Mouse (Mus musculus): ENCODE measurements around the gene Prtg. TPM values are rescaled to one million over a fixed set of nuclear protein-coding genes. Genes with fewer than 3 reads are reported as not detected.
A peak's percentile ranks its signal among the peaks of the same experiment; 100 is the strongest.

Prtg gene
- total RNA-seq, 2 experiments from 2014 or later: 1.1 to 1.4 TPM

GRCm38 (mm10) chr9:72851541-72851940 lies 44.9 kb downstream of the Prtg start:
- no peak for DNase-seq (ENCODE audit: low spot score in 2 of 2)
- intact Hi-C loops (cut with DNase I): no loop called here

GRCm38 (mm10) chr9:72851979-72852378 lies 45.3 kb downstream of the Prtg start:
- no peak for DNase-seq (ENCODE audit: low spot score in 2 of 2)
- intact Hi-C loops (cut with DNase I): no loop called here

- intact Hi-C loops (cut with DNase I): no loop called here
- no peak for DNase-seq (ENCODE audit: low spot score in 2 of 2)
Observed at GRCm38 (mm10) chr9:72853681-72854190, 47.1 kb downstream of the Prtg start.

- no peak for DNase-seq (ENCODE audit: low spot score in 2 of 2)
- intact Hi-C loops (cut with DNase I): no loop called here
Observed at GRCm38 (mm10) chr9:72856721-72857120, 50.0 kb downstream of the Prtg start.

- intact Hi-C loops (cut with DNase I): no loop called here
Observed at GRCm38 (mm10) chr9:72860764-72861163, 54.1 kb downstream of the Prtg start.

GRCm38 (mm10) chr9:72861235-72861634 lies 54.6 kb downstream of the Prtg start:
- no peak for DNase-seq (ENCODE audit: low spot score in 2 of 2)
- intact Hi-C loops (cut with DNase I): no loop called here

More at GRCm38 (mm10) chr9:72860764-72861163, 54.1 kb downstream of the Prtg start:
- DNase-seq (ENCODE audit: low spot score in 2 of 2): no peak

GRCm38 (mm10) chr9:72862186-72862585 lies 55.5 kb downstream of the Prtg start:
- intact Hi-C loops (cut with DNase I): no loop called here
- no peak for DNase-seq (ENCODE audit: low spot score in 2 of 2)

GRCm38 (mm10) chr9:72862955-72863354 lies 56.3 kb downstream of the Prtg start:
- peak in 1 of 2 experiments; percentile 48 for DNase-seq (ENCODE audit: low spot score in 2 of 2)
- intact Hi-C loops (cut with DNase I): no loop called here

- DNase-seq (ENCODE audit: low spot score in 2 of 2): peak in 1 of 2 experiments; percentile 29
- intact Hi-C loops (cut with DNase I): no loop called here
Observed at GRCm38 (mm10) chr9:72863773-72864172, 57.1 kb downstream of the Prtg start.

GRCm38 (mm10) chr9:72867434-72867833 lies 60.8 kb downstream of the Prtg start:
- intact Hi-C loops (cut with DNase I): no loop called here
- no peak for DNase-seq (ENCODE audit: low spot score in 2 of 2)

- intact Hi-C loops (cut with DNase I): no loop called here
- DNase-seq (ENCODE audit: low spot score in 2 of 2): no peak
Observed at GRCm38 (mm10) chr9:72868774-72869173, 62.1 kb downstream of the Prtg start.

- DNase-seq (ENCODE audit: low spot score in 2 of 2): no peak
- intact Hi-C loops (cut with DNase I): no loop called here
Observed at GRCm38 (mm10) chr9:72871506-72872297, 65.0 kb downstream of the Prtg start.

- DNase-seq (ENCODE audit: low spot score in 2 of 2): no peak
- intact Hi-C loops (cut with DNase I): no loop called here
Observed at GRCm38 (mm10) chr9:72872298-72873130, 65.8 kb downstream of the Prtg start.

- no peak for DNase-seq (ENCODE audit: low spot score in 2 of 2)
Observed at GRCm38 (mm10) chr9:72875878-72876277, 69.2 kb downstream of the Prtg start.

GRCm38 (mm10) chr9:72877905-72878304 lies 71.2 kb downstream of the Prtg start:
- intact Hi-C loops (cut with DNase I): no loop called here
- no peak for DNase-seq (ENCODE audit: low spot score in 2 of 2)

More at GRCm38 (mm10) chr9:72875878-72876277, 69.2 kb downstream of the Prtg start:
- intact Hi-C loops (cut with DNase I): no loop called here

GRCm38 (mm10) chr9:72878656-72879055 lies 72.0 kb downstream of the Prtg start:
- no peak for DNase-seq (ENCODE audit: low spot score in 2 of 2)
- intact Hi-C loops (cut with DNase I): no loop called here

- intact Hi-C loops (cut with DNase I): no loop called here
- no peak for DNase-seq (ENCODE audit: low spot score in 2 of 2)
Observed at GRCm38 (mm10) chr9:72879601-72880000, 72.9 kb downstream of the Prtg start.

- DNase-seq (ENCODE audit: low spot score in 2 of 2): no peak
- intact Hi-C loops (cut with DNase I): no loop called here
Observed at GRCm38 (mm10) chr9:72880225-72880960, 73.7 kb downstream of the Prtg start.

- intact Hi-C loops (cut with DNase I): no loop called here
- no peak for DNase-seq (ENCODE audit: low spot score in 2 of 2)
Observed at GRCm38 (mm10) chr9:72881026-72881768, 74.5 kb downstream of the Prtg start.
